Mouse (Mus musculus) testis, adult 2 months (tissue): ENCODE results near the gene Ncapd3. TPM values are rescaled to one million over a fixed set of nuclear protein-coding genes. Genes with fewer than 3 reads are reported as not detected.

Source experiments
- H3K27ac ChIP-seq: fragments of 200-500 bp; 2 replicates; pipeline ENCODE4 v1.5.1; 2012; ENCODE audit warnings: low read depth, low read length; ENCODE audit not compliant: control insufficient read depth, insufficient read depth
- H3K27me3 ChIP-seq: fragments of 200-500 bp; 2 replicates; pipeline ENCODE4 v1.6.1; 2012; ENCODE audit warnings: mild to moderate bottlenecking, low read length, moderate library complexity; ENCODE audit not compliant: control insufficient read depth, insufficient read depth
- H3K36me3 ChIP-seq: fragments of 200-500 bp; 2 replicates; pipeline ENCODE4 v1.6.1; 2012; ENCODE audit warnings: mild to moderate bottlenecking, low read length; ENCODE audit not compliant: control insufficient read depth, insufficient read depth
- H3K4me1 ChIP-seq: fragments of 200-500 bp; 2 replicates; pipeline ENCODE4 v1.6.1; 2012; ENCODE audit warnings: low read length; ENCODE audit not compliant: control insufficient read depth, insufficient read depth
- H3K4me3 ChIP-seq: fragments of 200-500 bp; 2 replicates; pipeline ENCODE4 v1.5.1; 2012; ENCODE audit warnings: low read depth, mild to moderate bottlenecking, low read length, moderate library complexity, mixed read lengths; ENCODE audit not compliant: control insufficient read depth
- CTCF ChIP-seq: fragments of 200-500 bp; IDR thresholded peaks from 2 replicates; pipeline ENCODE4 v1.5.1; 2012; ENCODE audit warnings: low read depth, mild to moderate bottlenecking, inconsistent platforms, low read length, moderate library complexity; ENCODE audit not compliant: control insufficient read depth, insufficient read depth, insufficient replicate concordance
- POLR2A ChIP-seq: fragments of 200-500 bp; IDR thresholded peaks from 2 replicates; pipeline ENCODE4 v1.6.1; 2012; ENCODE audit warnings: low read depth, mild to moderate bottlenecking, inconsistent platforms, low read length, moderate library complexity; ENCODE audit not compliant: control insufficient read depth
- polyA plus RNA-seq: library from polyadenylated mRNA; depleted of rRNA; stranded (reverse); fragments of >200 nt; gene quantifications from 2 replicates; pipeline ENCODE4 v1.2.3, GENCODE M21; 2012; rRNA removed

Gene Ncapd3
- polyA plus RNA-seq, 1 experiment, result 16.4 TPM

DNA sequence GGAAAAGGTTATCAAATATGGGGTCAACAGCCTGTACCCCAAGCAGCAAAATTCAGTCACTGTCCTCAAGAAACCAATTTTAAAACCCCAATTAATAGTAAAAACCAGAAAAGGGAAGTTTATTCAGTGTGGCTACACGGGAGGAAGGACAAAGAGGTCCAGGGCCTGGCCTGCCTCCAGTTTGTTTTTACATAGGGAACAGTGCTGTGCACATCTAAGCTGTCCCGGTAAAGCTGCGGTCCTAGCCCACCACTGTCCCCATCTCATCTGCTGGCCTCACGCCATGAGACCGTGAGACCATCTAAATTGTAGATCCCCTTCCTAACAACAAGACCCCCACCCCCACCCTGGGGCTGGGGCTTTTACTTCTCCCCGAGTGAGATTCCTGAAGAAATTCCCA is 95.5 kb downstream of the Ncapd3 start:
- Histone ChIP-seq H3K27ac (no peak overlapping the region), H3K4me3 (no peak overlapping the region), H3K36me3 (no peaks in the 10 kb centered on the region), H3K4me1 (no peaks in the 10 kb centered on the region; the same call in 1 of the 2 replicates), H3K27me3 (no peaks in the 10 kb centered on the region)
- TF ChIP-seq CTCF (no peak), POLR2A (no peak)

- Histone ChIP-seq H3K4me1 (no peaks in the 10 kb centered on the region; the same call in 1 of the 2 replicates), H3K27ac (no peak overlapping the region), H3K27me3 (no peaks in the 10 kb centered on the region), H3K4me3 (no peak overlapping the region), H3K36me3 (no peaks in the 10 kb centered on the region)
- TF ChIP-seq CTCF (no peak), POLR2A (no peak)
These were observed 96.6 kb downstream of the Ncapd3 start for GRCm38 (mm10) chr9:27126543-27126942.

DNA sequence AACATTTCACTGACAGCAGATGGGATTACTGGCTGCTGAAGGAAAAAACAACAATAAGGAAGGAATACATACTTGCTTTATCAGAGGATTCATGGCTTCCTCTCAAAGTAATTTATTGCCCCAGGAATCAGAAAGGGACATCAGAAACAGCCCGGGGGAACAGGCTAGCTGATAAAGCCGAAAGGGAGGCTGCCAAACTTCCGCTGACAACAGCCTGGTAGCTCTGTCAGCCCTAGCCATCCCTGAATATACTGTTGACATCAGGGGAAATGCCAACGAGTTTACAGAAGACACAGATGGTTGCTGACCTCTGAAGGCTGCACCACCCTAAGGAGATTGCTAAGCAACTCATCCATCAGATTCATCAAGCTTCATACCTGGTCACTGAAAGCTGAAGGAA is 98.7 kb downstream of the Ncapd3 start:
- Histone ChIP-seq H3K4me3 (no peak overlapping the region), H3K4me1 (no peaks in the 10 kb centered on the region; the same call in 1 of the 2 replicates), H3K27ac (no peak overlapping the region), H3K36me3 (no peaks in the 10 kb centered on the region), H3K27me3 (no peaks in the 10 kb centered on the region)
- TF ChIP-seq POLR2A, result no peak
- no peak for TF ChIP-seq CTCF

GRCm38 (mm10) chr9:27134410-27134809 is 104.4 kb downstream of the Ncapd3 start:
- TF ChIP-seq POLR2A (no peak), CTCF (no peak)
- Histone ChIP-seq H3K4me3 (no peak overlapping the region), H3K27ac (no peak overlapping the region), H3K36me3 (no peaks in the 10 kb centered on the region), H3K4me1 (peaks cover 4% of the 10 kb centered on the region), H3K27me3 (no peaks in the 10 kb centered on the region)

GRCm38 (mm10) chr9:27135372-27135771 is 105.4 kb downstream of the Ncapd3 start:
- no peaks in the 10 kb centered on the region for H3K27me3 ChIP-seq
- H3K4me1 ChIP-seq, result peaks cover 4% of the 10 kb centered on the region
- no peak overlapping the region for H3K27ac ChIP-seq
- H3K4me3 ChIP-seq, result no peak overlapping the region
- no peaks in the 10 kb centered on the region for H3K36me3 ChIP-seq
- TF ChIP-seq CTCF, result no peak
- TF ChIP-seq POLR2A, result no peak

GRCm38 (mm10) chr9:27136651-27137050 is 106.7 kb downstream of the Ncapd3 start:
- H3K4me3 ChIP-seq, result no peak overlapping the region
- H3K27ac ChIP-seq, result peak overlapping the region; percentile 74
- H3K36me3 ChIP-seq, result no peaks in the 10 kb centered on the region
- TF ChIP-seq POLR2A (no peak), CTCF (no peak)
- no peaks in the 10 kb centered on the region for H3K27me3 ChIP-seq
- peaks cover 4% of the 10 kb centered on the region for H3K4me1 ChIP-seq

GRCm38 (mm10) chr9:27140432-27141065 is 110.6 kb downstream of the Ncapd3 start:
- no peak for TF ChIP-seq POLR2A
- TF ChIP-seq CTCF, result no peak
- Histone ChIP-seq H3K36me3 (no peaks in the 10 kb centered on the region), H3K4me1 (peaks cover 4% of the 10 kb centered on the region), H3K27ac (no peak overlapping the region), H3K4me3 (no peak overlapping the region), H3K27me3 (no peaks in the 10 kb centered on the region)

GRCm38 (mm10) chr9:27144271-27144840 is 114.4 kb downstream of the Ncapd3 start:
- Histone ChIP-seq H3K4me3 (no peak overlapping the region), H3K27me3 (no peaks in the 10 kb centered on the region), H3K27ac (no peak overlapping the region), H3K4me1 (peaks cover 5% of the 10 kb centered on the region), H3K36me3 (no peaks in the 10 kb centered on the region)
- TF ChIP-seq CTCF, result no peak
- TF ChIP-seq POLR2A, result no peak

Other genes starting within 250 kb of the Ncapd3 start
- gene Glb1l2, start 223.7 kb upstream of the Ncapd3 start, polyA plus RNA-seq, result 7.3 and 20.5 TPM in 2 replicates
- 75.8 and 107 TPM in 2 replicates for gene Glb1l3, start 169.3 kb upstream of the Ncapd3 start, polyA plus RNA-seq
- 0.16 TPM in 1 of 2 replicates, not detected in the other for gene Gm1110, start 107.1 kb upstream of the Ncapd3 start, polyA plus RNA-seq
- 12.5 and 14.1 TPM in 2 replicates for gene Acad8, start 30.6 kb upstream of the Ncapd3 start, polyA plus RNA-seq
- gene Thyn1, start 30.5 kb upstream of the Ncapd3 start, polyA plus RNA-seq, result 24.6 and 25.9 TPM in 2 replicates
- 6.4 TPM in 2 replicates for gene Vps26b, start 110 bp upstream of the Ncapd3 start, polyA plus RNA-seq
- 30.0 and 34.1 TPM in 2 replicates for gene Jam3, start 125.2 kb downstream of the Ncapd3 start, polyA plus RNA-seq